Mouse (Mus musculus) olfactory bulb, adult 2 months (tissue): ENCODE results near the gene Vstm4.

Experiments used
- CTCF ChIP-seq: fragments of 200-500 bp; IDR thresholded peaks from 2 replicates; pipeline ENCODE4 v1.5.1; 2012; ENCODE audit warnings: low read depth, mild to moderate bottlenecking, low read length, moderate library complexity; ENCODE audit not compliant: insufficient read depth
- POLR2A ChIP-seq: fragments of 200-500 bp; IDR thresholded peaks from 2 replicates; pipeline ENCODE4 v1.6.1; 2012; ENCODE audit warnings: mild to moderate bottlenecking, low read depth, low read length, moderate library complexity; ENCODE audit not compliant: insufficient read depth

- no peak for TF ChIP-seq POLR2A
- no peak for TF ChIP-seq CTCF
These were observed 32.0 kb upstream of the Vstm4 start for GRCm38 (mm10) chr14:32824267-32825150.
